Mouse (Mus musculus): ENCODE data around the gene Eif4b.

The Eif4b gene

DNA sequence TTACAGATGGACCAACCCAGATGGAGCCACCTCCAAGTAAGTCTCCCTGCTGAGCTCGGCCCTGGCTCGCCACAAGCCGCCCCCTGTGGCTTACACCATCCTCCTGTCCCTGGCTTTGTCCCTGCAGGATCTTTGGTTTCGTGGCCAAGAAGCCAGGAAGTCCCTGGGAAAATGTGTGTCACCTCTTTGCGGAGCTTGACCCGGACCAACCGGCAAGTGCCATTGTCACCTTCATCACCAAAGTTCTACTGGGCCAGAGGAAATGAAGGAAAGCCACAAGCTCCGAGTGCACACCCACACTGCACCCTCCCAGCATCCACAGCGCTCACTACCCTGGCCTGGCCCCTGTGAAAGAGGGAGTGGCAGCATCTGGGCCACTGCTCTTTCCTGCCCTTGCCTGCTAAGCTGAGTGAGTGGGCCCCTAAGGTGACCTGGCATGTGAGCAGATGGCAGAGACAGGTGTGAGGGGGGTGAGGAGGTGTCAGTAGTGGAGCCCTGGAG, 42.2 kb downstream of the Eif4b start:
- POLR2A ChIA-PET = interaction anchor here (0.5 to 3.7 kb wide), 19 partner anchors 8 to 313 kb away, joined by 3 to 22 read pairs (median 4); partner anchors contain the start of genes Spryd3 (in 3 of the 4), Soat2 (in 1 of the 4) and Tns2 (in 1 of the 4)
- CTCF ChIA-PET = interaction anchor here (0.6 to 2.9 kb wide), 15 partner anchors 9 to 751 kb away, joined by 3 to 21 read pairs (median 4); partner anchors contain the start of genes Tns2 (in 2 of the 4) and Spryd3 (in 1 of the 4)

DNA sequence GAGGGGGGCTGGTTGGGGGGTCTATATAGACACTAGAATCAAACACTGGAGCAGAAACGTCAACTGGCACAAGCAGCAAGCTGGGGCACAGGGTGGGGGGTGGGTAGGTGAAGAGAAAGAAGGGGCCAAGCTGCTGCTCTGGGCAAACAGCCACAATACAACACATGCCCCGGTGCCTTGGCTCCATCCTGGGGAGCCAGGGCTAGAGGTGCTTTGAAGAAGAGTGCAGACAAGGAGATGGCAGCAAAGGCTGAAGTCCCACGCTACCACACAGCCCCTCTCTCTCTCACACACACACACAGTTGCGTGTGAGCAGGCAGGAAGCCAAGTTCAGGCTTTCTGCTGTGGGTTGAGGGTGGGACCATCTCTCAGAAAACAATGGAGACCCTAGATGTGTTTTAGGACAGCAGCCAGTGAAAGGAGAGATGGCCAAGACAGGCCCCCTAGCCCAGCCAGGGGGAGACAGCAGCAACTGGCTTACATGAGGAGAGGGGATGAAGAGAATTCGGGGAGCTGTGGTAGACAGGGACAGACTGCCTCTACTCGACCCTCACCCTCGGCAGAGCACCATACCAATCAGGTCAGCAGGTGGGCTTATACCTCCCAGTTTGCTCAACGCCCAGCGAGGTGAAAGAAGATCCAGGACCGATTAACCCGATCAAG, 43.3 kb downstream of the Eif4b start:
- ChIA-PET POLR2A (interaction anchor here in 3 of 4 experiments (0.6 to 3.7 kb wide), 13 partner anchors 8 to 406 kb away, joined by 3 to 22 read pairs (median 6); partner anchors contain the start of genes Spryd3 (in 1 of the 3) and Tns2 (in 1 of the 3)), CTCF (interaction anchor here in 3 of 4 experiments (0.6 to 2.9 kb wide), 10 partner anchors 8 to 1114 kb away, joined by 3 to 21 read pairs (median 4); partner anchors contain the start of genes Tns2 (in 2 of the 3) and Spryd3 (in 1 of the 3))

DNA sequence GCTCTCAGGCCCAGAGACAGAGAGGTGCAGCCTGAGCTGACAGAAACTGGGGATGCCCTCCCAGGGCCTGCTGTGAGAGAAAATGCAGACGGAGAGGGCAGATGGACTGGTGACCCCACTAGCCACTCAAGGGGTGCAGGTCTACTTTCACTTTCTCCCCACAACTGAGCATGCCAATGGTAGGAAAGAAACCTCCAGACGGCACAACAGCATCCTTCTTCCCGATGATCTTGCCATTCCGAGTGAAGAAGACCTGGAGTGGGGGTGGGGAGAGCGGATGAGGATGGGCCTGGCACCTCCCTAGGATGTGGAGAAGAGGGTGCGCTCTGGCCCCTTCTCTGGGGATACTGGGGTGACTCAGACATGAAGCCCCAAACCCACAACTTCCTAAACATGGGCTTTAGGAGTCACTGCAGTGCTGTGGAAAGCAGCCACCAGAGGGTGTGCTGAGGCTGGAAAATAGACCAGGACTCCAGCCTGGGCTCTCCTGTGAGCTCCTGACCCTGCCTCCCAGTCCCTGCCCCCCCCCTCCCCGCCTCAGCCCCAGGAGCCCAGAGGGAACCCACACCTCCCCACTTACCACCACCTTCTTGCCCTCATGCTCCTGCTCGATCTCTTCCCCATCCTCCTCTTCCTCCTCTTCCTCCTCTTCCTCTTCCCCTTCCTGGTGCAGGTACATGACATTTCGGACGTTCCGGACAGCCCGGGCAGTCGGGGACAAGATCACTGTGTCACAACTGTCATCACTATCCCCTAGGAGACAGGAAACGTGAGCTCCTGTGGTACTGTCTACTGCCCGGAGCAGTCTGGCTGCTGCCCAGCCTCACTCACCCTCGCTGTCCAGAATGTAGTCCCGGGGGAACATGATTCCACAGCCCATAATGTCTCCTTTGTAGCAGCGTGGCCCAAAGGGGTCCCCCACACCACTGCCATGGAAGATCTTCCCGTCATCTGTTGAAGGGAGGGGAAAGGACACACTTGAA, 44.2 kb downstream of the Eif4b start:
- ChIA-PET POLR2A (interaction anchor here in 2 of 4 experiments (0.9 to 1.3 kb wide), 7 partner anchors 9 to 18 kb away, joined by 3 to 5 read pairs (median 4); partner anchors contain the start of gene Spryd3 (in 1 of the 2)), CTCF (interaction anchor here (0.5 to 2.4 kb wide), 8 partner anchors 8 to 841 kb away, joined by 3 to 11 read pairs (median 3); partner anchors contain the start of gene Spryd3 (in 1 of the 4))

DNA sequence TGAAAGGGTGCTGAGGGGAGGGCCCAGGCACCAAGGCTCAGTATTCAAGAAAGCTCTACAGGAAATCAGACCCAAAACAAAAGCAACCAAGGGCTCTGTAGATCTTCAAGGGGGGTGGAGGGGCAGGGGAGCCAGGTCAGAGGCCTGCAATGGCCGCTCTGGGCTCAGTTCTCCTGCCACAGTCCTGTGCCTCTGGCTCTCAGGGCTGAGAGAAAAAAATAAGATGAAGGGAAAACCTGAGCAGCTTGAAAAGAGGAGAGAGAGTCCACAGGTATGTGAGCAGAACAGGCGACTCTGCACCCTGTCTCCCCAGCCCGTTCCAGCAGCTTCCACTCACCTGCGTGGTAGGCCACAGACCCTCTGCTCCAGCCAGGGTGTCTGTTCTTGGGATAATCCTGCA, 45.0 kb downstream of the Eif4b start:
- CTCF ChIA-PET = interaction anchor here in 3 of 4 experiments (0.5 to 2.4 kb wide), 7 partner anchors 8 to 842 kb away, joined by 3 to 11 read pairs (median 3); no protein-coding TSS in a partner anchor
- POLR2A ChIA-PET = interaction anchor here in 2 of 4 experiments (0.9 to 1.3 kb wide), 5 partner anchors 9 to 18 kb away, joined by 3 to 5 read pairs (median 4); partner anchors contain the start of gene Spryd3 (in 1 of the 2)

DNA sequence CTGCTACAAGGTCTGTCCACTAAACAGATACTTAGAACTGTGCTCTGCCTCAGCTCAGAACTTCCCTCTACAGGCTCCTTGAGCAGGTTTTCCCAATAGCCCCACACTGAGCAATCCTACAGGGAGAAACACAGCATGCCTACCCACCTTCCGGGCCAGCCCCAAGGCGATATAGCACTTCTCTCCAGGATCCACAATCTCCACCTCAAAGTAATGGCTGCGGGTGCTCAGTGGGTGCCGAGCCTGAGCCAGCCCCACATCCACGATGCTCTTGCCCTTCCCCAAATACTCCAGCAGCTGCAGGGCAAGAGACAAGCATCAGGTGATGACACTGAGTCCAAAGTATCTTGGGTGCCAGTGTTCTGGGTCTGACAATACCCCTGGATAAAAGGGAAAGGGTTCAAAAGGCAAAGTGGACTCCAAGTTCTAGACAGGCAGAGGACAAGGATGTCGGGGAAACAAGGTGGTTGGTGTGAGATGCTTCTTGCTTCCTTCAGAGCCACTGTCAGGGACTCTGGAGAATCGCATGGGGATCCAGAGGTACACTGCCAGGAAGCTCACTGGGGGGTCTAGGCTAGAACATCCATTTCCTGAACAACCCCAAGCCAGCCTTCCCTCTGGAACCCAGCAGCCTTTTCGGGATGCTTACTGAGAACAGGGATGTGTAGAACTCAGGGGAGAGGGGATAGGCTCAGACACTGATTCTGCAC, 45.7 kb downstream of the Eif4b start:
- ChIA-PET POLR2A (interaction anchor here in 2 of 4 experiments (0.7 to 1.4 kb wide), 5 partner anchors 13 to 115 kb away, joined by 3 to 8 read pairs (median 3); partner anchors contain the start of genes Soat2 (in 1 of the 2) and Spryd3 (in 1 of the 2)), CTCF (interaction anchor here (0.6 to 3.5 kb wide), 6 partner anchors 9 to 231 kb away, joined by 3 to 21 read pairs (median 11); partner anchors contain the start of genes Aaas (in 1 of the 4) and Tns2 (in 1 of the 4))

DNA sequence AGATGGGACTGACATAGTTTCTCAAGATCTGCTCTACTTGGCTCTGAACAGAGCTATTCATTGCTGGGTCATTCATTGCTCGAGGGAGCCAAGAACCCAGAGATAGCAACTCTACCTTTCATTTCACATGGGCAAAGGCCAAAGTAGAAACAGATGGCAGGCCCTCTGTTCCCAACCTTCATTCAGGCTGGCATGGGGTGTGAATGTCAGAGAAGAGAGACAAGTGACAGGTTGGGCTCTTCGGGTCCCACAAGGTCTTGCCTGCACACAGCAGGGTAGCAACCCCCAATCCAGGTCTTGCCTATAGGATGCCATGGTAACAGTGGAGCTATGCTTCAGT, 46.2 kb downstream of the Eif4b start:
- ChIA-PET CTCF (interaction anchor here (0.6 to 3.5 kb wide), 6 partner anchors 10 to 231 kb away, joined by 3 to 21 read pairs (median 8); partner anchors contain the start of genes Aaas (in 1 of the 4) and Tns2 (in 1 of the 4)), POLR2A (interaction anchor here in 3 of 4 experiments (0.5 to 1.6 kb wide), 7 partner anchors 14 to 114 kb away, joined by 3 to 10 read pairs (median 3); partner anchors contain the start of gene Soat2 (in 2 of the 3))

DNA sequence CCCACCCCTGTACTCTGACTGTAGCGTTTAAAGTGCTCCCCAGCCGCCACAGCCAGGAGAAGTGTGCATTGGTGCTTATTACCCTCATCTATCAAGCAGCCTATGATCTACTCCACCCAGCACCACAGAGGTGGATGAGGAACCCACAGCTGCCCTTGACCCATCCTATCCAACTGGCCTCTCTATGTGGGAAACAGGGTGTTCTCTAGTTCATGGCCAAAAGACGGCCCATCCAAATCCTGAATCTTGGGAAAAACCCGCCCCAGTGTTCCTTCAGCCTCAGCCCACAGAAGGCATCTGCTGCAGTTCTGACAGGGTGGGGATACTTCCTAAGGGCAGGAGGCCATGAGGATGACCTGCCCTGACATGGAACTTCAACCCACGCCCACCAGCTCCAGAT, 47.0 kb downstream of the Eif4b start:
- ChIA-PET CTCF (interaction anchor here in 3 of 4 experiments (1.1 to 3.5 kb wide), 5 partner anchors 11 to 20 kb away, joined by 3 to 21 read pairs (median 11); partner anchors contain the start of gene Tns2 (in 1 of the 3)), POLR2A (interaction anchor here in 3 of 4 experiments (0.8 to 1.7 kb wide), 6 partner anchors 11 to 41 kb away, joined by 3 to 5 read pairs (median 3); partner anchors contain the start of genes Soat2 (in 1 of the 3) and Spryd3 (in 1 of the 3))

DNA sequence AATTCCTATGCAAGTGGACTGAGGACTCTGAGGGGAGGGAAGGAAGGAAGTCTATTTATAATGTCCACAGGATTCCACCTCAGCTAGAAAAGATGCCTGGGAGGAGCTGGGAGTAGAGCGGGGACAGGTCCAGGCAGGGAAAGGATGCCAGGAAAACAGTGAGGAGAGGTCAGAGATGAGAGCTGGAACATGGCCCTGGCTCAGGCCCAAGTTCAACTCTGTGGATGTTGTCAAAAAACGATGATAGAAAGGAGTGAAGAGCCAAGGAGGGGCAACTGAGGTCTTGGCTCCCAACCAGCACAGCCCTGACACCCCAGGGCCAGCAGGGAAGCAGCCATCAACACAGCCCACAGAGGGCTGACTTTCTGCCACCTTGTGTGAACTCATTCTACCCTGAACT, 52.7 kb downstream of the Eif4b start:
- CTCF ChIA-PET = interaction anchor here in 2 of 4 experiments (1.5 to 3.2 kb wide), 2 partner anchors 10 to 19 kb away, joined by 4 to 8 read pairs; partner anchors contain the start of gene Spryd3 (in 1 of the 2)
- POLR2A ChIA-PET = interaction anchor here in 1 of 4 experiments (1.0 to 1.9 kb wide), 4 partner anchors 9 to 17 kb away, joined by 3 to 9 read pairs (median 4); partner anchors contain the start of gene Spryd3

DNA sequence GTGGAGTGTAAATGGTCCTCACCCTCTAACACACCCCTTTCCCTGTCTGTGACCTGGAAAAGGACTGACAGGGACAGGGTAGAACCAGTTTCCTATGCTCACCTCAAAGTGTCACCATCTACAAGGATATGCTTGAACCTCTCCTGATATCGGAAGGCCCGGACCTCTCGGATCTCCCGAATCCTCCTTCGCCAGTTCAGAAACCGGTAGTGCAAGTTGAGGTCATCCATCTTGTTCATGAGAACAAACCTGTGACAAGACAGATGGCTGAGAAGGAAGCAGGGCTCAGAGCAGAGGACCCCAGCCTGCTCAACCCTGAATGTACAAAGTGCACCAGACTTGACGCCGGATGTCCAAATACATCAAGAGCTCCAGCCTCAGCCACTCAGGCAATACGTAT, 59.7 kb downstream of the Eif4b start:
- CTCF ChIA-PET = interaction anchor here in 1 of 4 experiments (1.0 kb wide), 1 partner anchor 24 kb away, joined by 3 read pairs; no protein-coding TSS in a partner anchor
- POLR2A ChIA-PET = interaction anchor here in 1 of 4 experiments (1.5 kb wide), 1 partner anchor 17 kb away, joined by 4 read pairs; the partner anchor contains the start of gene Soat2

DNA sequence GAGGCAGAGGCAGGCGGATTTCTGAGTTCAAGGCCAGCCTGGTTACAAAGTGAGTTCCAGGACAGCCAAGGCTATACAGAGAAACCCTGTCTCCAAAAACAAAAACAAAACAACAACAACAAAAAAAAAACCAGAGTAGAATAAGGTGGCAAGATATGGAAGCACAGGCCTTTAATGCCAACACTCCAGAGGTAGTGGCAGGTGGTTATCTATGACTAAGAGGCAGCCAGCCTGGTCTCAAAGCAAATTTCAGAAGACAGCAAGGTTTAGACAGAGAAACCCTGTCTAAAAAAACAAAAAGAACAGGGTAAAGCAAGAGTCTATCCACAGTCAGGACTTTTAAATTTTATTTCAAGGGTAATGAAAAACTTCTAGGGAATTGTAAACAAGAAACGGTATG, 61.1 kb downstream of the Eif4b start:
- POLR2A ChIA-PET = no interaction called here
- CTCF ChIA-PET = interaction anchor here in 1 of 4 experiments (1.2 kb wide), 1 partner anchor 27 kb away, joined by 4 read pairs; no protein-coding TSS in a partner anchor

DNA sequence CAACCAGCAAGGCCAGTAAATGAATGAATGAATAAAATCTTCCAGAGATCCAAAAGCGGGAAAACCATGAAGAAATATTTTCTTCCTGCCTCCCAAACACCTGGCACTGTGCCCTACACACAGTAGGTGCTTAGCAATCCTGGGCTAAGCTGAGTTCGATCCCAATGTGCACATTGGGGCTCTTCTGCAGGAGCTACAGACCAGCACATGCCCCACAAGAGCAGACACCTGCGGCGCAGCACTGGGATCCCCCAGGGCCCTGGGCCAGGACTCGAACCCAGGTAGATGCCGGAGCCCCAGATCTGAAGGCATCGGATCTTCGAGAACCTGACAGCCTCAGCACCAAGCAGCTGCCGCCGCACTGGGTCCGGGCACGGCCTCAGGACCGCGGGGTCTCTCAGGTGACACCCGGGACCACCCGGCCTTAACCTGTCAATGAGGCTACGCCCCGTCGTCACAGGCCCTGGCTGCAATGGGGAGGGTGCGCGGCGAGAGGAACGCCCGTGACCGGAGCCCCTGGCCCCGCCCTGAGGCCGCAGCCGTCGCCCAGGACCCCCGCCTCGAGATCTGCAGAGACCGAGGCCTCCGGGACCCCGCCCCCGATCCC, 62.1 kb downstream of the Eif4b start:
- ChIA-PET POLR2A (interaction anchor here (0.5 to 2.6 kb wide), 77 partner anchors 9 to 535 kb away, joined by 3 to 17 read pairs (median 4); partner anchors contain the start of genes Eif4b (in 3 of the 4), Espl1 (in 2 of the 4), Pfdn5 (in 2 of the 4) and Soat2 (in 2 of the 4)), CTCF (interaction anchor here (0.5 to 2.2 kb wide), 36 partner anchors 9 to 855 kb away, joined by 3 to 28 read pairs (median 3); partner anchors contain the start of gene Tns2 (in 1 of the 4))

DNA sequence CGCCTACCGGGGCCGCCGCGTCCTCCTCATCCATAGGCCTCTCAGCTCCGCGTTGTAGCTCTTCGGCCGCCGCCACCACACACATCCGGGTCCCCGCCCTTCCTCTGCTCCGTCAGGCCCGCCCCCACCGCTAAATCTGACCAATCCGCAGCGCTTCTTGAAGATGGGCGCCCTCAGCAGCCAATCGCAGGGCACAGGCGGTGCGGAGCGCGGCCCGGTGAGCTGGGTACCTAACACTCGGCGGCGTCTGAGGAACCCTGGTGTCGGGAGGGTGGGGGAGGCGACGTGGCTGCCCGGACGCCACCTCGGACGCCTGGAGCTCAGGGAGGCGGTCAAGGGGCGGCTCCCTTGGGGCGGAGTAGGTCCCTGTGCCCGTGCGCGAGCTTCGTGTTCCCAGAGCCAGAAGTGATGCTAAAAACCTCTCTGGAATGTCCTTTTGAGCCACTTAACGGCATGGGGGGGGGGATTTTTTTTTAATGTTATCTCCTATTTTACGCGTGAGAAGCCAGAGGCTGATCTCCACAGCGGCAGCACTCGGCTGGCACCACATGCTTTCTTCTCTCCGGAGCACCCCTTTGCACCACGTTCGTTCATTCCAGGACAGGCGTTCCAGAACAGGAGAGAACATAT, 62.7 kb downstream of the Eif4b start, which contains the start of gene Spryd3:
Gene Spryd3 (minus strand): TSS at position 106 of the 630 bp plus-strand sequence.
- ChIA-PET POLR2A (interaction anchor here (0.5 to 2.6 kb wide), 88 partner anchors 9 to 734 kb away, joined by 3 to 17 read pairs (median 4); partner anchors contain the start of genes Soat2 (in 4 of the 4), Eif4b (in 3 of the 4), Espl1 (in 2 of the 4) and Pfdn5 (in 2 of the 4)), CTCF (interaction anchor here (0.5 to 2.2 kb wide), 38 partner anchors 9 to 855 kb away, joined by 3 to 28 read pairs (median 3); partner anchors contain the start of gene Tns2 (in 1 of the 4))

DNA sequence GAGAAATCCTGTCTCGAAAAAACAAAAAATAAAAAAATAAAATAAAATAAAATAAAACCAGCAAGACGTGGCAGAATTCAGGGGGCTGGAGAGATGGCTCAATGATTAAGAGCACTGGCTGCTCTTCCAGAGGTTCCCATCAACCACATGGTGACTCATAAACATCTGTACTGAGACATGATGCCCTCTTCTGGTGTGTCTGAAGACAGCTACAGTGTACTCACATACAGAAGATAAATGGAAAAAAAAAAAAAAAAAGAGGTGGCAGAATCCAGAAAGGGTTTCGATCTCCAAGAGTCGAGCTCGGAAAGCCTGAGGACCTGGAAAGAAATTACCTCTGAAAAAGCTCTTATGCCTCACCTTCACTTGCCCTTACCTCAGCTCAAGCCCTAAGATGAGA, 67.5 kb downstream of the Eif4b start:
- ChIA-PET CTCF (interaction anchor here in 2 of 4 experiments (0.6 to 1.4 kb wide), 3 partner anchors 32 to 62 kb away, joined by 3 to 4 read pairs (median 3); partner anchors contain the start of gene Zfp740 (in 1 of the 2)), POLR2A (interaction anchor here in 3 of 4 experiments (0.7 to 1.0 kb wide), 4 partner anchors 9 to 1142 kb away, joined by 3 to 4 read pairs (median 4); partner anchors contain the start of gene Soat2 (in 1 of the 3))

DNA sequence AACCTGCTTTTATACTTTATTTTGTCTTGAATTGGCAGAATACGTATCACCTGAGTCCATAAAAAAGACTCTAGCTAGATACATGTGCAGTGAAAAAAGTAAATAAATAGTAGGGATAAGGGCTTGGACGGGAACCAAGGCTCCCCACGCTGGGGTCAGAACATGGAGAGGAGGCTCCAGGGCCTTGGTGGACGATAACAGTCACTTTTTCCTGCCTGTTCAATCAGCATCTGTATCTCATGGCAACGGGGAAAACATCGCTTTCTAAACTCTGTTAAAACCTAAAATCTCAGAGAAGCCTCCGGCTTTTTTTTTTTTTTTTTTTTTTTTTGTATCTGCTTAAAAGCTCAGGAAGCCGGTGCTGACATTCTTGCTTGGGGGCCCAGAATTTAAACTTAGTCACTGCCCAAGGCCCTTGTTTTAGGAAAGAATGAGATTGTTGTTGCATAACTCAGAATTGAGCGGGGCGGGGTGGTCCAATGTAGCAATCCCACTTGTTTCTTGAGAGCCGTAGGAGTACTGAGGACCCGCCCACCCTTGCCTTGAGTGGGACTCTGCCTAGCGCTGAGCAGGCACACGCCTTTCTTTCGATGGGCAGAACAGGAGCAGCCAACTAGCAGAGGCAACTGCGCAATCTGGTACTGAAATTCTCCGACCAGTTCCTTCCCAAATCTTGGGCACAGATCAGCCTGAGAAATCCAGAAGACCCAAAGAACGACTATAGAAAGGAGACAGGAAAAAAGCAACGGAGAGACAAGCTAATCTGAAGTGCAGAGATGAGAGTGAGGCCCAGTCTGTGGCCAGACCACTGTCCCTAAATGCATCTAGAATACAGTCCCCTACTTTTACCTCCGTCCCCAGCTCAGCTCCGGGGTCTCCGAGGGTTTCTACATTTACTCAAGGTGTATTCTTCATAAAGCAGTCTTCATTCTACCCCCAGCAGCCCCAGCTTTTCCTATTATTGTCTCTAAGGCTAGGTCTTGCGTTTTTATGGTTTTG, 69.6 kb downstream of the Eif4b start:
- ChIA-PET POLR2A (interaction anchor here in 3 of 4 experiments (0.6 to 1.8 kb wide), 9 partner anchors 10 to 362 kb away, joined by 3 to 5 read pairs (median 3); partner anchors contain the start of genes Gm9918 (in 1 of the 3), Tns2 (in 1 of the 3) and Zfp740 (in 1 of the 3)), CTCF (interaction anchor here in 3 of 4 experiments (0.9 to 2.2 kb wide), 6 partner anchors 10 to 81 kb away, joined by 3 to 5 read pairs (median 4); partner anchors contain the start of gene Tns2 (in 1 of the 3))

All from embryonic stem cell, embryonic (primary cell).